Mouse (Mus musculus): ENCODE data around the gene Gpr1. TPM values are rescaled to one million over a fixed set of nuclear protein-coding genes. Genes with fewer than 3 reads are reported as not detected.

Gpr1 gene
- polyA plus RNA-seq (2014; fragmentation: Nextera tagmentation; extraction: Ambion mirVana) = 0.40 and 0.72 TPM in 2 replicates

GRCm38 (mm10) chr1:63214271-63214558, at the start of gene Gpr1:
Gene Gpr1 (minus strand): TSS chr1:63214543.
- H3K27ac ChIP-seq (ENCODE audit: low read depth, low read length) = no peak within 1 kb of the TSS
- peak within 1 kb of the TSS; percentile 41 for H3K4me2 ChIP-seq (ENCODE audit: low read length)
- H3K4me3 ChIP-seq (ENCODE audit: low read depth, low read length) = peak within 1 kb of the TSS; percentile 8; the same call in 1 of the 2 replicates
- no peak for DNase-seq (ENCODE audit: low spot score)
- 0 out of 2 replicates have a peak, but pooled peaks cover 3% of the 10 kb centered on the region for H3K4me1 ChIP-seq (ENCODE audit: control insufficient read depth, insufficient read depth, low read length)
- H3K36me3 ChIP-seq (ENCODE audit: control insufficient read depth, insufficient read depth, low read length) = no peaks in the 10 kb centered on the region
- H3K9ac ChIP-seq (ENCODE audit: low read length) = peak within 1 kb of the TSS; percentile 48
- no peaks in the 10 kb centered on the region for H3K27me3 ChIP-seq (replicated peaks; ENCODE audit: control insufficient read depth, insufficient read depth, low read length)
- 0 out of 2 replicates have a peak, but pooled peaks cover under 1% of the 10 kb centered on the region for H3K9me3 ChIP-seq (replicated peaks; ENCODE audit: control insufficient read depth, low read length)
- no peak for ATAC-seq
- WGBS = 31% methylated on average over 3 of the region's 3 CpGs

GRCm38 (mm10) chr1:63263671-63264070, 49.3 kb upstream of the Gpr1 start:
- H3K27me3 ChIP-seq (replicated peaks; ENCODE audit: control insufficient read depth, insufficient read depth, low read length) = peaks cover 27% of the 10 kb centered on the region
- H3K4me1 ChIP-seq (ENCODE audit: control insufficient read depth, insufficient read depth, low read length) = no peaks in the 10 kb centered on the region
- no peak overlapping the region for H3K4me3 ChIP-seq (ENCODE audit: low read depth, low read length)
- 40% methylated on average over 11 of the region's 11 CpGs for WGBS
- H3K9ac ChIP-seq (ENCODE audit: low read length) = no peak overlapping the region
- H3K27ac ChIP-seq (ENCODE audit: low read depth, low read length) = no peak overlapping the region
- H3K36me3 ChIP-seq (ENCODE audit: control insufficient read depth, insufficient read depth, low read length) = no peaks in the 10 kb centered on the region
- H3K4me2 ChIP-seq (ENCODE audit: low read length) = no peak overlapping the region
- no peaks in the 10 kb centered on the region for H3K9me3 ChIP-seq (replicated peaks; ENCODE audit: control insufficient read depth, low read length)
- ATAC-seq (no peak), DNase-seq (ENCODE audit: low spot score) (no peak)

GRCm38 (mm10) chr1:63261041-63261590, 46.8 kb upstream of the Gpr1 start:
- Histone ChIP-seq H3K9ac (ENCODE audit: low read length) (no peak overlapping the region), H3K9me3 (replicated peaks; ENCODE audit: control insufficient read depth, low read length) (no peaks in the 10 kb centered on the region), H3K27ac (ENCODE audit: low read depth, low read length) (no peak overlapping the region), H3K4me2 (ENCODE audit: low read length) (no peak overlapping the region), H3K4me3 (ENCODE audit: low read depth, low read length) (no peak overlapping the region), H3K36me3 (ENCODE audit: control insufficient read depth, insufficient read depth, low read length) (no peaks in the 10 kb centered on the region), H3K4me1 (ENCODE audit: control insufficient read depth, insufficient read depth, low read length) (peaks cover 6% of the 10 kb centered on the region), H3K27me3 (replicated peaks; ENCODE audit: control insufficient read depth, insufficient read depth, low read length) (peaks cover 46% of the 10 kb centered on the region)
- DNase-seq (ENCODE audit: low spot score) = no peak
- 57% methylated on average over 17 of the region's 17 CpGs for WGBS
- ATAC-seq = no peak

GRCm38 (mm10) chr1:63260742-63261033, 46.3 kb upstream of the Gpr1 start:
- Histone ChIP-seq H3K9ac (ENCODE audit: low read length) (no peak overlapping the region), H3K36me3 (ENCODE audit: control insufficient read depth, insufficient read depth, low read length) (no peaks in the 10 kb centered on the region), H3K27me3 (replicated peaks; ENCODE audit: control insufficient read depth, insufficient read depth, low read length) (peaks cover 49% of the 10 kb centered on the region), H3K4me2 (ENCODE audit: low read length) (no peak overlapping the region), H3K27ac (ENCODE audit: low read depth, low read length) (no peak overlapping the region), H3K4me3 (ENCODE audit: low read depth, low read length) (no peak overlapping the region), H3K9me3 (replicated peaks; ENCODE audit: control insufficient read depth, low read length) (no peaks in the 10 kb centered on the region), H3K4me1 (ENCODE audit: control insufficient read depth, insufficient read depth, low read length) (peaks cover 9% of the 10 kb centered on the region)
- WGBS = 47% methylated on average over 5 of the region's 5 CpGs
- DNase-seq (ENCODE audit: low spot score) (no peak), ATAC-seq (no peak)

- no peaks in the 10 kb centered on the region for H3K36me3 ChIP-seq (ENCODE audit: control insufficient read depth, insufficient read depth, low read length)
- peaks cover 55% of the 10 kb centered on the region for H3K27me3 ChIP-seq (replicated peaks; ENCODE audit: control insufficient read depth, insufficient read depth, low read length)
- peaks cover 15% of the 10 kb centered on the region for H3K4me1 ChIP-seq (ENCODE audit: control insufficient read depth, insufficient read depth, low read length)
- no peak for DNase-seq (ENCODE audit: low spot score)
- H3K9ac ChIP-seq (ENCODE audit: low read length) = no peak overlapping the region
- ATAC-seq = no peak
- WGBS = 45% methylated on average over 17 of the region's 17 CpGs
- H3K27ac ChIP-seq (ENCODE audit: low read depth, low read length) = no peak overlapping the region
- no peak overlapping the region for H3K4me2 ChIP-seq (ENCODE audit: low read length)
- H3K9me3 ChIP-seq (replicated peaks; ENCODE audit: control insufficient read depth, low read length) = no peaks in the 10 kb centered on the region
- H3K4me3 ChIP-seq (ENCODE audit: low read depth, low read length) = no peak overlapping the region
These were observed 45.8 kb upstream of the Gpr1 start for GRCm38 (mm10) chr1:63259916-63260741.

GRCm38 (mm10) chr1:63259271-63259830, 45.0 kb upstream of the Gpr1 start:
- H3K36me3 ChIP-seq (ENCODE audit: control insufficient read depth, insufficient read depth, low read length) = no peaks in the 10 kb centered on the region
- peaks cover 56% of the 10 kb centered on the region for H3K27me3 ChIP-seq (replicated peaks; ENCODE audit: control insufficient read depth, insufficient read depth, low read length)
- DNase-seq (ENCODE audit: low spot score) (no peak), ATAC-seq (no peak)
- WGBS = 50% methylated on average over 11 of the region's 11 CpGs
- H3K4me3 ChIP-seq (ENCODE audit: low read depth, low read length) = no peak overlapping the region
- H3K9ac ChIP-seq (ENCODE audit: low read length) = no peak overlapping the region
- no peak overlapping the region for H3K4me2 ChIP-seq (ENCODE audit: low read length)
- H3K27ac ChIP-seq (ENCODE audit: low read depth, low read length) = no peak overlapping the region
- no peaks in the 10 kb centered on the region for H3K9me3 ChIP-seq (replicated peaks; ENCODE audit: control insufficient read depth, low read length)
- peaks cover 16% of the 10 kb centered on the region for H3K4me1 ChIP-seq (ENCODE audit: control insufficient read depth, insufficient read depth, low read length)

GRCm38 (mm10) chr1:63258501-63258900, 44.2 kb upstream of the Gpr1 start:
- Histone ChIP-seq H3K9ac (ENCODE audit: low read length) (no peak overlapping the region), H3K36me3 (ENCODE audit: control insufficient read depth, insufficient read depth, low read length) (no peaks in the 10 kb centered on the region), H3K4me2 (ENCODE audit: low read length) (no peak overlapping the region), H3K4me3 (ENCODE audit: low read depth, low read length) (no peak overlapping the region), H3K27me3 (replicated peaks; ENCODE audit: control insufficient read depth, insufficient read depth, low read length) (peaks cover 56% of the 10 kb centered on the region), H3K9me3 (replicated peaks; ENCODE audit: control insufficient read depth, low read length) (no peaks in the 10 kb centered on the region), H3K4me1 (ENCODE audit: control insufficient read depth, insufficient read depth, low read length) (peaks cover 16% of the 10 kb centered on the region), H3K27ac (ENCODE audit: low read depth, low read length) (no peak overlapping the region)
- 44% methylated on average over 2 of the region's 2 CpGs for WGBS
- DNase-seq (ENCODE audit: low spot score) = no peak
- no peak for ATAC-seq

- peak; percentile 84 for DNase-seq (ENCODE audit: low spot score)
- H3K4me2 ChIP-seq (ENCODE audit: low read length) = 0 out of 2 replicates have a peak overlapping the region, but pooled peaks have one; percentile 7
- peak; percentile 80; the same call in 1 of the 2 replicates for ATAC-seq
- H3K27me3 ChIP-seq (replicated peaks; ENCODE audit: control insufficient read depth, insufficient read depth, low read length) = peaks cover 54% of the 10 kb centered on the region
- 11% methylated on average over 5 of the region's 5 CpGs for WGBS
- peak overlapping the region; percentile 77 for H3K27ac ChIP-seq (ENCODE audit: low read depth, low read length)
- H3K9ac ChIP-seq (ENCODE audit: low read length) = no peak overlapping the region
- no peak overlapping the region for H3K4me3 ChIP-seq (ENCODE audit: low read depth, low read length)
- H3K9me3 ChIP-seq (replicated peaks; ENCODE audit: control insufficient read depth, low read length) = no peaks in the 10 kb centered on the region
- peaks cover 16% of the 10 kb centered on the region for H3K4me1 ChIP-seq (ENCODE audit: control insufficient read depth, insufficient read depth, low read length)
- no peaks in the 10 kb centered on the region for H3K36me3 ChIP-seq (ENCODE audit: control insufficient read depth, insufficient read depth, low read length)
These were observed 41.7 kb upstream of the Gpr1 start for GRCm38 (mm10) chr1:63256083-63256482.

GRCm38 (mm10) chr1:63255101-63255500, 40.8 kb upstream of the Gpr1 start:
- ATAC-seq = no peak
- H3K4me3 ChIP-seq (ENCODE audit: low read depth, low read length) = no peak overlapping the region
- no peaks in the 10 kb centered on the region for H3K9me3 ChIP-seq (replicated peaks; ENCODE audit: control insufficient read depth, low read length)
- no peak overlapping the region for H3K27ac ChIP-seq (ENCODE audit: low read depth, low read length)
- 10% methylated on average over 4 of the region's 4 CpGs for WGBS
- no peaks in the 10 kb centered on the region for H3K36me3 ChIP-seq (ENCODE audit: control insufficient read depth, insufficient read depth, low read length)
- H3K27me3 ChIP-seq (replicated peaks; ENCODE audit: control insufficient read depth, insufficient read depth, low read length) = peaks cover 54% of the 10 kb centered on the region
- peak; percentile 28 for DNase-seq (ENCODE audit: low spot score)
- peaks cover 16% of the 10 kb centered on the region for H3K4me1 ChIP-seq (ENCODE audit: control insufficient read depth, insufficient read depth, low read length)
- no peak overlapping the region for H3K4me2 ChIP-seq (ENCODE audit: low read length)
- no peak overlapping the region for H3K9ac ChIP-seq (ENCODE audit: low read length)

Data from forebrain, embryonic 14.5 days (tissue).